Mouse (Mus musculus) lung, postnatal 36 days (tissue): ENCODE measurements around the gene Cfap97d1.

ENCODE experiments used
- DNase-seq: peaks from one replicate; pipeline ENCODE4 v3.0.0; 2022; ENCODE audit warnings: mixed read lengths

Cfap97d1 gene

GRCm38 (mm10) chr11:102013201-102013600 is 29.1 kb downstream of the Cfap97d1 start:
- no peak for DNase-seq

- no peak for DNase-seq
Measured at GRCm38 (mm10) chr11:102015472-102015871, 31.4 kb downstream of the Cfap97d1 start.

- no peak for DNase-seq
Measured at GRCm38 (mm10) chr11:102016136-102016535, 32.1 kb downstream of the Cfap97d1 start.

GRCm38 (mm10) chr11:102019736-102020135 is 35.7 kb downstream of the Cfap97d1 start:
- DNase-seq = no peak

- DNase-seq = no peak
Measured at GRCm38 (mm10) chr11:102021196-102021595, 37.1 kb downstream of the Cfap97d1 start.

GRCm38 (mm10) chr11:102023406-102023805 is 39.3 kb downstream of the Cfap97d1 start:
- no peak for DNase-seq

DNA sequence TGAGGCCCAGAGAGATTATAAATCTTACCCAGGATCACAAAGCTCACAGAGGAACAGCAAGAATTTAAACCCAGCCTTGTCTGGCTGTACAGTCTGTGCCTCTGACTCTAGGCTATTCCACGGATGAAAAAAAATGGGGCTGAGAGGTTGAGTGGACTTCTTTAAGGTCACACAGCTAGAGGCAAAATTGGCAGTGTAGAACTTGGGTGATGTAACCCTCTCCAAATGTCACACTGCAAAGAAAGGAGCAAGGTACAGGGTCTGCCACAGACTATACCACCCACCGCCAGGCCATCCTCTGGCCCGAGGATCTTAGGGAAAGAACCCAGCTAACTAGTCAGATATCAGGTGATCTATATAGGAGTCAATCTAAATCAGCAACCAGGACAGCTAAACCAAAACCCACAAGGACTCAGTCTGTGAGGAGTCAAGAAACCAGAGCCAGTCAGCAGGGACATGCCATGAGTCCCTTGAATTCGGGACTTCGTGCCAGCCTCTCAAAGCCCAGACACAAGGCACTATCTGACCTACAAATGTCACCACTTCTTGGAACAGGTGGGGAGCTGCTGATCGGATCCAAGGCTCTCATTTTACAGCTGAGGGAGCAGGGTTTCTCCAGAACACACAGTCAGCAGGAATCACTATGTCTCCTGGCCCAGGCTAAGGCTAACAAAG is 40.1 kb downstream of the Cfap97d1 start:
- no peak for DNase-seq

GRCm38 (mm10) chr11:102024875-102025274 is 40.8 kb downstream of the Cfap97d1 start:
- no peak for DNase-seq

GRCm38 (mm10) chr11:102025354-102025753 is 41.3 kb downstream of the Cfap97d1 start:
- DNase-seq = no peak

- DNase-seq = no peak
Measured at GRCm38 (mm10) chr11:102025991-102026660, 42.0 kb downstream of the Cfap97d1 start.

GRCm38 (mm10) chr11:102026694-102027360 is 42.7 kb downstream of the Cfap97d1 start:
- DNase-seq = peak; percentile 72

GRCm38 (mm10) chr11:102027361-102028017 is 43.4 kb downstream of the Cfap97d1 start:
- DNase-seq = no peak

- DNase-seq = no peak
Measured at GRCm38 (mm10) chr11:102028087-102028816, 44.2 kb downstream of the Cfap97d1 start, which contains the start of gene Mpp3. Gene Mpp3 (minus strand): TSS chr11:102028461.

GRCm38 (mm10) chr11:102029304-102029703 is 45.2 kb downstream of the Cfap97d1 start:
- no peak for DNase-seq

DNA sequence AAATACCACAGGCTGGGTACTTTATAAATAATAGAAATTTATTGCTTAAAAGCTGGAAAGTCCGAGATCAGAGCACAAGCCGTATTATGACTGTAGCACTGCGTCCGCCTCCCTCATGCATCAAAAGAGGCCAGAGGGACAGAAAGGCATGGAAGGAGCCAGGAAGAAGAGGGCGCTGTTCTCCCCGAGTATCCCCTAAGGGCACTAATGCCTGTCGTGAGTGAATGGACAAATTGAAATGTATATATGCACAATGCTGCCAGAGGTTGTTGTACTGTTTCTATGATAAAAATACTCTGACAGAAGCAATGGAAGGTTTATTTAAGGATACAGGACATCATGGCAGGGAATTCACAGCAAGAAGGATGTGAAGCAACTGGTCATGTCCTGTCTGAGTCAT is 45.9 kb downstream of the Cfap97d1 start:
- DNase-seq = no peak

DNA sequence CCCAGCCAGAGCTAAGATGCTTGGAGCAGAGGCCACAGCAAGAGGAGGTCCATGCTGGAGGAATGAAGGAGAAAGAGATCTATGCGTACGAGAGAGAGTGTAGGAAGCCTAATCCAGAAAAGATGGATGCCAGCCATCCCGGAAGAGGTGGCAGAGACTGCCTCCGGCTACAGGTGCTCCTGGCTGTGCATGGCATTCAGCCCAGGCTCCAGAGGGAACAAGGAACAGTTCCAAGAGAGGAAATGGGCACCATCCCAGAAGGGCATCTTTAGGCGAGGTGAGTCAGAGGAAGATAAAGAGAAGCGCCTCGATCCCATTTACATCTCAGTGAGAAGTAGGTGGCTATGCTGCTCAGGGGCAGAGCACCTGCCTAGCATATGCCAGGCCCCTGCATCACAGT is 47.1 kb downstream of the Cfap97d1 start:
- no peak for DNase-seq

- no peak for DNase-seq
Measured at GRCm38 (mm10) chr11:102033055-102033591, 49.0 kb downstream of the Cfap97d1 start.

- DNase-seq = no peak
Measured at GRCm38 (mm10) chr11:102034887-102035286, 50.8 kb downstream of the Cfap97d1 start.

GRCm38 (mm10) chr11:102035456-102035960 is 51.4 kb downstream of the Cfap97d1 start:
- no peak for DNase-seq

GRCm38 (mm10) chr11:102036336-102036735 is 52.3 kb downstream of the Cfap97d1 start:
- DNase-seq = no peak

DNA sequence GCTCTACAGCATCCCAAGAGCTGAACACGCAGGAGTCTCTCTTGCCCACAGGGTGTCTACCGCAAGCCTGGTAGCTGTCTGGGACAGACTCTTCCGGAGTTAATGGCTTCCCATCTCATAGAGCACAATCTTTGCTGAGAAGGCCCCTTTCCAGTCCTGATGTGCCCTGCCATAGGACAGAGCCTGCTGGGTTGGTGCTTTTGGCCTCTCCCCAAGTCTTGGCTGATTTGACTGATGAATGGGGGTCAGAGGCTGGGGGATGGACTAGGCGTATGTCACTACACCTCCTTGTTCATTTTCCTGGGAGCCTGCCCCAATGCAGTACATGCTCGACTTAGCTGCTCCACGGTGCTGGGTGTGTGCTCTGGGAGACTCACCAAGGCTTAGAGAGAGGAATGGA is 53.7 kb downstream of the Cfap97d1 start:
- DNase-seq = no peak

GRCm38 (mm10) chr11:102039487-102040137 is 55.5 kb downstream of the Cfap97d1 start:
- peak; percentile 78 for DNase-seq
